Mouse (Mus musculus): ENCODE data around the gene Dnajc30. TPM values are rescaled to one million over a fixed set of nuclear protein-coding genes. Genes with fewer than 3 reads are reported as not detected.

Gene Dnajc30
- polyA plus RNA-seq, 1 experiment, result 5.9 TPM

DNA sequence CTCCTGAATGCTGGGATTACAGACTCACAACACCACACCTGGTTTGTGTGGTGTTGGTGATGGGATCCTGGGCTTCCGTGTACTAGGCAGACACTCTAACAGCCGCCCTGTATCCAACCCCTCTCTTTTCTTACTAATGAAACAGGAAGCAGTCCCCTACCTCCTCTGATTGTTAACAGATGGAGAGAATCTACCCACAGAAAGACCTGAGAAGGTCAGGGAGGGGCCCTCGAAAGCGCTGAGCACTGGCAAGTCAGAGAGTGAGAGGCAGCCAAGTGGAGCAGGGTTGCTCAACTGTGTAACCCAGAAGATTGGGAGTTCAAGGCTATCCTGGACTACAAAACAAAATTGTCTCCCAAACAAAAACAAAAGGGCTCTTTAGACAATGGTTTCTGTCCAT lies 22.9 kb downstream of the Dnajc30 start:
- no peaks in the 10 kb centered on the region for H3K4me1 ChIP-seq (ENCODE audit: control insufficient read depth)
- H3K4me3 ChIP-seq (replicated peaks), result no peak overlapping the region
- no peak for TF ChIP-seq TAL1 (IDR thresholded peaks at IDR 0.05; ENCODE audit: low read length)
- no peak for TF ChIP-seq GATA1 (IDR thresholded peaks at IDR 0.05; ENCODE audit: low read length)
- H3K9me3 ChIP-seq (ENCODE audit: control insufficient read depth, low read length), result no peaks in the 10 kb centered on the region
- H3K36me3 ChIP-seq (ENCODE audit: control insufficient read depth), result no peaks in the 10 kb centered on the region
- H3K27me3 ChIP-seq (ENCODE audit: control insufficient read depth), result peaks cover 67% of the 10 kb centered on the region

DNA sequence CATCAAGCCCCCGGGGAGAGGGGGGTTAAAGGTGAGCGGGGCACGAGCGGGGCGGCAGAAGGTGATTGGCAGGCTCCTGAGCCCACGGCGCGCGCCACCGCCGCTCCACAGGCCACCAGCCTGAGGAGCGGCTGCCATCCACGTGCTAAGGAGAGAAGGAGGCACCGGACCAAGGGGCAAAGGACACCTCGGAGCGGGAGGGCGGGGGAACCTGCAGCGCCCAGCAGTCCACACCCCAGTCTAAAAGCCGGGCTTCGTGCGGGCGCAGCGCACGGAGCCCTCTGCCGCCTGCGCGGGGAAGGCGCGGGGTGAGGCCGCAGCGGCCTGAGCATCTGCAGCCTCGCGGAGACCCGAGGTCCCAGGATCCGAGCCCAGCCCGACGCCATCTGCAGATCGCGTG lies 25.7 kb downstream of the Dnajc30 start, which contains the start of gene Mlxipl:
TSS of gene Mlxipl (plus strand) at position 238 of the 400 bp plus-strand sequence.
- peaks cover 63% of the 10 kb centered on the region for H3K27me3 ChIP-seq (ENCODE audit: control insufficient read depth)
- TF ChIP-seq GATA1 (IDR thresholded peaks at IDR 0.05; ENCODE audit: low read length) (no peak), TAL1 (IDR thresholded peaks at IDR 0.05; ENCODE audit: low read length) (no peak)
- no peaks in the 10 kb centered on the region for H3K4me1 ChIP-seq (ENCODE audit: control insufficient read depth)
- no peak within 1 kb of the TSS for H3K4me3 ChIP-seq (replicated peaks)
- no peaks in the 10 kb centered on the region for H3K36me3 ChIP-seq (ENCODE audit: control insufficient read depth)
- H3K9me3 ChIP-seq (ENCODE audit: control insufficient read depth, low read length), result no peaks in the 10 kb centered on the region

DNA sequence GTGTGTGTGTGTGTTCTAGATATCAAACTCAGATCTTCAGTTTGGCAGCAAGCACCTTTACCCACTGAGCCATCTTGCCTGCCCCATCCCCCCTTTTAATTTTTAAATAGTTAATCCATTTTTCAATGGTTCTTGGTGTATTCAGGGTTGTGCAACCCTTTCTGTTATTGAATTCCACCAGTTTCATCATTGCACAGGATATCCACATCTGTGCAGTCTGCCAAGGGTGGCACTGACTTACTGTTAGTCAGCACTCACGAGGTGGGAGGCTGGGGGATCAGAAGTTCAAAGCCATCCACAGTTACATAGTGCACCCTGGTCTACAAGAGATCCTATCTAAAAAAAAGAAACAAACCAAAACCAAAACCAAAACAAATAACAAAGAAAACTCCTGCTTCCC lies 37.0 kb downstream of the Dnajc30 start:
- Histone ChIP-seq H3K4me1 (ENCODE audit: control insufficient read depth) (no peaks in the 10 kb centered on the region), H3K9me3 (ENCODE audit: control insufficient read depth, low read length) (no peaks in the 10 kb centered on the region), H3K36me3 (ENCODE audit: control insufficient read depth) (no peaks in the 10 kb centered on the region), H3K4me3 (replicated peaks) (no peak overlapping the region), H3K27me3 (ENCODE audit: control insufficient read depth) (peaks cover 18% of the 10 kb centered on the region)
- TF ChIP-seq GATA1 (IDR thresholded peaks at IDR 0.05; ENCODE audit: low read length) (no peak), TAL1 (IDR thresholded peaks at IDR 0.05; ENCODE audit: low read length) (no peak)

DNA sequence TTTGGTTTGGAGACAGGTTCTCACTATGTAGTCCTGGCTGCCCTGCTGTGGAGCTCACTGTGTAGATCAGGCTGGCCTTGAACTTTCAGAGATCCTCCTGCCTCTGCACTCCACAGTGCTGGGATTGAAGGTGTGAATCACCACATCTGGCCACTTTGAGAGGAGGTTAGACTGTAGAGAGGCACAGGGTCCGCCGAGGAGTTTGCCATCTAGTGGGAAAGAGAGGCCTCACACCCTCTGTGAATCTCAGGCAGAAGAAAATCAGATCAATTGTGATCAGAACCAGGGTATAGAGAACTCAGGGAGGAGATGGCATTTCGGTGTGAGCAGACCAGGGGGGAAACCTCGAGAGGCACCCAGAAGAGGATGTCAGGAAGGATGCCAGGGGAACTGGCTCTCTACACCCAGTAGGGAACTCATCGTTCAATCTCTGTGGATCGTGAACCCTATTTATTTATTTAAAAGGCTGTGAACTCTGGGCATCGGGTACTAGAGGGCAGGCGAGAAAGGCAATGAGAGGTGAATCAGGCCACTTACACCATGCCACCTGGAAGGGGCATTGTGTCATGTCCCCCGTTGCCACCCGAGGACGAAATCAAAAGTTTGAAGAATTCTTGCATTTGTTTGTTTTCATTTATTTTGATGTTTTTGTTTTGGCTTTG lies 40.1 kb downstream of the Dnajc30 start:
- H3K36me3 ChIP-seq (ENCODE audit: control insufficient read depth), result no peaks in the 10 kb centered on the region
- H3K4me3 ChIP-seq (replicated peaks), result no peak overlapping the region
- TF ChIP-seq TAL1 (IDR thresholded peaks at IDR 0.05; ENCODE audit: low read length) (no peak), GATA1 (IDR thresholded peaks at IDR 0.05; ENCODE audit: low read length) (no peak)
- H3K4me1 ChIP-seq (ENCODE audit: control insufficient read depth), result peaks cover 12% of the 10 kb centered on the region
- no peaks in the 10 kb centered on the region for H3K9me3 ChIP-seq (ENCODE audit: control insufficient read depth, low read length)
- H3K27me3 ChIP-seq (ENCODE audit: control insufficient read depth), result peaks cover 46% of the 10 kb centered on the region

DNA sequence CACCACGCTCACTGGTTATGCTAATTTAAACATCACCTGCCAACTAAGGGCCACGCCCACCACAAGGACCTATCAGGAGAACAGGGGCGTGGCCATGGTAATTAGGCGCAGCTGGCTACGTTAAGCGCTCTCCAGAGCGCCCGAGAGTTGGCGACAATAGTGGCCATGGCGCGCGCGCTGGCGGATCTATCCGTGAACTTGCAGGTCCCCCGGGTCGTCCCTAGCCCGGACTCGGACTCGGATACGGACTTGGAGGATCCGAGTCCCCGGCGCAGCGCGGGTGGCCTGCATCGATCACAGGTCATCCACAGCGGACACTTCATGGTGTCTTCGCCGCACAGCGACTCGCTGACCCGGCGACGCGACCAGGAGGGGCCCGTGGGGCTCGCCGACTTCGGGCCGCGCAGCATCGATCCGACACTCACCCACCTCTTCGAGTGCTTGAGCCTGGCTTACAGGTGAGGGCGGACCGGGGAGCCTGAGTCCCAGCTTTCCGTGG lies 42.8 kb downstream of the Dnajc30 start:
- H3K36me3 ChIP-seq (ENCODE audit: control insufficient read depth), result no peaks in the 10 kb centered on the region
- no peaks in the 10 kb centered on the region for H3K9me3 ChIP-seq (ENCODE audit: control insufficient read depth, low read length)
- peaks cover 61% of the 10 kb centered on the region for H3K27me3 ChIP-seq (ENCODE audit: control insufficient read depth)
- H3K4me1 ChIP-seq (ENCODE audit: control insufficient read depth), result peaks cover 12% of the 10 kb centered on the region
- TF ChIP-seq TAL1 (IDR thresholded peaks at IDR 0.05; ENCODE audit: low read length) (no peak), GATA1 (IDR thresholded peaks at IDR 0.05; ENCODE audit: low read length) (no peak)
- peak overlapping the region; percentile 60 for H3K4me3 ChIP-seq (replicated peaks)

DNA sequence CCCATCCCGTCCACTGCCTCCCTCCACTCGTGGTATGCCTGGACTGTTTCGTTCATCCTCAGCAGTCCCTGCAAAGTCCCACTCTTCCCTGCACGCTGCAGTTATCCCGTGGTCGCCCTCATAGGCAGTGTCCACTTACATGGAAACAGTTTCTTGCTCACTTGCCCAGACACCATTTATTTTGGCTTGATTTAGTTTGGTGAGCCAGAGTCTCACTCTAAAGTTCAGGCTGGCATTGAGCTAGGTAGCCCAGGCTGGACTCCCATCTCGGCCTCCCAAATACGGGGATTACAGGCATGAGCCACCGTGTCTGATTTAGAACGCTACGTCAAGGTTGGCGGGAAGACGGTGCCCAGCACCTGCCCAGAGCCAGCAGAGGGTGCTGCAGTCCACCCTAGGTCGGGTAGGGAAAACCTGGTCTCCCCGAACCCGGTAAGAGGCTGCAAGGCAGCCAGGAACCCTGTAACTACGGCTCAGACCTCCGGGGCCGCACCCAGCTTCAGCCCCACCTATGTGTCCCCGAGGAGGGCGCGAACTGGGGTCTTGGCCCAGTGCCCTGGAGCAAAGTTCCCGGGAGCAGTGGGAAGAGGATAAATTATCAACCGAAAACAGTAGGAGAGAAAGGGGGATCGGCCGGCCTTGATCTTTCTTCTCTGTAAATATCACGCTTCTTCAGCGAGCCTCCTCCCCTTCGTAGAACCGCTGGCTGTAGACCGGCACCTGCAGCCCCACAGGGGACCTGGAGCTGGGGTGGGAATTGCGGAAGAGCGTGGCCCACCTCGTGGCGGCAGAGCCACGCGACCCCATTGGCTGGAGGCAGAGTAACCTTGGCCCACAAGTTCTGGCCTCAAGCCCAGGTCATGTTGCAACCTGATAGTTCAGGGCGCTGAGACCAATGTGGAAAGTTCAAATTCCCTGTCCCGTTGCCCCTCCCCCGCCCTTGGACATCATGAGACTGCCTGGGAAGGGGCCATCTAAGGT lies 43.8 kb downstream of the Dnajc30 start:
- Histone ChIP-seq H3K4me3 (replicated peaks) (peak overlapping the region; percentile 60), H3K36me3 (ENCODE audit: control insufficient read depth) (no peaks in the 10 kb centered on the region), H3K4me1 (ENCODE audit: control insufficient read depth) (peaks cover 12% of the 10 kb centered on the region), H3K9me3 (ENCODE audit: control insufficient read depth, low read length) (no peaks in the 10 kb centered on the region), H3K27me3 (ENCODE audit: control insufficient read depth) (peaks cover 61% of the 10 kb centered on the region)
- no peak for TF ChIP-seq GATA1 (IDR thresholded peaks at IDR 0.05; ENCODE audit: low read length)
- TF ChIP-seq TAL1 (IDR thresholded peaks at IDR 0.05; ENCODE audit: low read length), result no peak

DNA sequence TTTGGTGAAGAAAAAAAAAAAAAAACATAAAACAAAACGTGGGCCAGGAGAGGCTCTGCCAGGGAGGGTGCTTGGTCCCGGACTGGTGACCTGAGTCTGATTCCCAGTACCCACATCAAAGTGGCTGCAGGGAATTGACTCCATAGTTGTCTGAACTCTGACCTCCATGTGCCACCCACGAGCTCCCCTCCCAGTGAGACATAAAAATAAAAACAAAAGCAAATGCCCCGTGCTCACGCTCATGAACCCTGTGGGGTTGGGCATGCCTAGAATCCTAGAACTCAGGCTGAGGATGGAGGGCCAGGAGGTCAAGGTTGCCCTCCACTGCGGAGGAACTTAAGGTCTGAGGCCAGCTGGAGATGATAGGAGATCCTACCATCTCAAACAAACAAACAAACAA lies 45.0 kb downstream of the Dnajc30 start:
- TF ChIP-seq GATA1 (IDR thresholded peaks at IDR 0.05; ENCODE audit: low read length), result no peak
- no peak for TF ChIP-seq TAL1 (IDR thresholded peaks at IDR 0.05; ENCODE audit: low read length)
- Histone ChIP-seq H3K4me3 (replicated peaks) (no peak overlapping the region), H3K9me3 (ENCODE audit: control insufficient read depth, low read length) (no peaks in the 10 kb centered on the region), H3K27me3 (ENCODE audit: control insufficient read depth) (peaks cover 57% of the 10 kb centered on the region), H3K36me3 (ENCODE audit: control insufficient read depth) (no peaks in the 10 kb centered on the region), H3K4me1 (ENCODE audit: control insufficient read depth) (peaks cover 12% of the 10 kb centered on the region)

DNA sequence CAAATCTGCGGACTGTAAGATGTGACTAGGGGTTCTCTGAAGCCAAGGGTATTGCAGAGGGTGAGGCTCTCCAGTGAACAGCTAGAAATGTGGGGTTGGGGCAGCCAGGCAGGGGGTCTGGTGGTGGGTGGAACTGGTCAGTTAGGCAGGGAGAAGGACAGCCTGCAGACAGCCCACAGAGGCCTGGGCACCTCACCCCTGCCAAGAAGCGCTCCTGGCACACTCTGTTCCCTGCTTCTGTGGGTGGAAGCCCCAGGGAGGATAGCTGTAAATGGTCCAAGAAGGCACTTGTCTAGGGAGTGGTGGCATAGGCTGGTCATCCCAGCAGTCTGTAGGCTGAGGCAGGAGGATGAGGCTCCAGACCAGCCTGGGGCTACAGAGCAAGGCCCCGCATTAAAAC lies 45.4 kb downstream of the Dnajc30 start:
- H3K4me3 ChIP-seq (replicated peaks), result no peak overlapping the region
- no peaks in the 10 kb centered on the region for H3K36me3 ChIP-seq (ENCODE audit: control insufficient read depth)
- peaks cover 12% of the 10 kb centered on the region for H3K4me1 ChIP-seq (ENCODE audit: control insufficient read depth)
- peaks cover 57% of the 10 kb centered on the region for H3K27me3 ChIP-seq (ENCODE audit: control insufficient read depth)
- TF ChIP-seq TAL1 (IDR thresholded peaks at IDR 0.05; ENCODE audit: low read length) (no peak), GATA1 (IDR thresholded peaks at IDR 0.05; ENCODE audit: low read length) (no peak)
- H3K9me3 ChIP-seq (ENCODE audit: control insufficient read depth, low read length), result no peaks in the 10 kb centered on the region

DNA sequence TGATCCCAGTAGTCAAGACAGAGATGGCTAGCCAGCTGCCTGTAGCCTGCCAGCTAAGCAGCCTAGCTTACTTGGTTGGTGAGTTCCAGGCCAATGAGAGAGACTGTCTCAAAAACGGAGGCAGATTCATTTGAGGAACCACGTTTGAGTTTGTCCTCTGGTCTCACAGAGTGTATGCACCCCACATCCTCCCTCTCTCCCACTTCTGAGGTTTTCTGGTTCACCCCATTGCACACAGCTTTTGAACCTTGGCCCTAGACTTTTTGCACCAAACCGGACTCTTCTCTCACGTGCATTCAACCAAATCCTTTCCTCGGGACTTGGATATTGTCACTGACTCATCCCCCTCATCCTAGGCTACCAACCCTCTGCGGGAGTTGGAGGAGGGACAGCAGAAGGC lies 46.0 kb downstream of the Dnajc30 start:
- no peaks in the 10 kb centered on the region for H3K9me3 ChIP-seq (ENCODE audit: control insufficient read depth, low read length)
- no peaks in the 10 kb centered on the region for H3K36me3 ChIP-seq (ENCODE audit: control insufficient read depth)
- no peak overlapping the region for H3K4me3 ChIP-seq (replicated peaks)
- H3K27me3 ChIP-seq (ENCODE audit: control insufficient read depth), result peaks cover 53% of the 10 kb centered on the region
- peaks cover 12% of the 10 kb centered on the region for H3K4me1 ChIP-seq (ENCODE audit: control insufficient read depth)
- TF ChIP-seq TAL1 (IDR thresholded peaks at IDR 0.05; ENCODE audit: low read length) (no peak), GATA1 (IDR thresholded peaks at IDR 0.05; ENCODE audit: low read length) (no peak)

Data from erythroblast, embryonic 14.5 days (primary cell).